Mouse (Mus musculus) R1 (cell line): Measurements from ENCODE around the gene Tfap2b.

Experiments used
- DNase-seq: peaks from one replicate; pipeline ENCODE4 v3.0.0-alpha.2; 2018; ENCODE audit warnings: low read depth, low spot score

Gene Tfap2b

GRCm38 (mm10) chr1:19208641-19209358 is at the start of gene Tfap2b:
Tfap2b (plus strand) TSS chr1:19208914.
- DNase-seq, result peak; percentile 30

DNA sequence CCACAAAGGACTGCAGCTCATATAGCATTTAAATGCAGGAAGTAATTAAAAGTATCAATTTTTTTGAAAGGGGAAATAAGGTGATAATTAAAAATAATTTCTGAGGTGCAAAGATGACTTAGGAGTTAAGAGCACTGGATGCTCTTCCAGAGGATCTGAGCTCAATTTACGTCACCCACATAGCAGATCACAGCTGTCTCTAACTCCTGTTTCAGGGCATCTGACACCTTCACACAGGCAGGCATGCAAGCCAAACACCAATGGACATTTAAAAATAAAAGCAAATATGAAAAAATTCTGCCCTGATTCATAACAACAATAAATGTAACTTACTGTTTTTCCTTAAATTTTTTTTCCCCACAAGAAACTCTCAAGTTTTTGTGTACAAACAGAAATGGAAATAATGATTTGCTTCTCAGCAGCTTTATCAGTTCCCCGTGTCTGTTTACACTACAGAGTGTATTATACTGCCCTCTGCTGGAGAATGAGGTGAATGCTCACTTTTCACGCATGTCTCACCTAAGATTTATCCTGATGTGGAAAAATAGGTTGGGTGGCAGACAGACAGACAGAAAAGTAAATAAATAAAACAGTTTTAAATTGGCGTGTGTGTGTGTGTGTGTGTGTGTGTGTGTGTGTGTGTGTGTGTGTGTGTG is 29.8 kb upstream of the Tfap2b start:
- peak; percentile 57 for DNase-seq

- DNase-seq, result peak; percentile 65
Measured at GRCm38 (mm10) chr1:19205649-19206048, 3.1 kb upstream of the Tfap2b start.

GRCm38 (mm10) chr1:19206194-19206593 is 2.5 kb upstream of the Tfap2b start:
- peak; percentile 51 for DNase-seq

- DNase-seq, result no peak
Measured at GRCm38 (mm10) chr1:19207611-19208010, 1.1 kb upstream of the Tfap2b start.

- no peak for DNase-seq
Measured at GRCm38 (mm10) chr1:19209359-19209745, 638 bp downstream of the Tfap2b start.

DNA sequence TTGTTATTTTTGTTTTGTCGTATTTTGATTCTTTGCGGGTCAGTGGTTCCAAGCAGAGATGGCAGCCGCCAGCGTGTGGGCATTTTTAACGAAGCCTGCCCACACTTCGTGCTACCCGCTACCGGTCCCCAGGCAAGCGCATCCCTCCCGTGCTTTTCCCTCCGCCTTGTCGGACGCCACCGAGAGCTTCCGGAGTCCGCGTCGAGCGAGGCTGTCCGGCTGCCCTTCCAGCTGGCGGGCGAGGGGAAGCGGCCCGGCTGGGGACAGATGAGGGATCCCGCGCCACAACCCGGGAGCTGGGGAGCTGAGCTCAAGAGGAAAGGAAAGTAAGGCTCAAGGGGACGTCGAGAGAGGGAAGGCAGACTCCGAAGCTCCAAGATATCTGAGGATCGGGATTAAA is 1.1 kb downstream of the Tfap2b start:
- peak; percentile 17 for DNase-seq

DNA sequence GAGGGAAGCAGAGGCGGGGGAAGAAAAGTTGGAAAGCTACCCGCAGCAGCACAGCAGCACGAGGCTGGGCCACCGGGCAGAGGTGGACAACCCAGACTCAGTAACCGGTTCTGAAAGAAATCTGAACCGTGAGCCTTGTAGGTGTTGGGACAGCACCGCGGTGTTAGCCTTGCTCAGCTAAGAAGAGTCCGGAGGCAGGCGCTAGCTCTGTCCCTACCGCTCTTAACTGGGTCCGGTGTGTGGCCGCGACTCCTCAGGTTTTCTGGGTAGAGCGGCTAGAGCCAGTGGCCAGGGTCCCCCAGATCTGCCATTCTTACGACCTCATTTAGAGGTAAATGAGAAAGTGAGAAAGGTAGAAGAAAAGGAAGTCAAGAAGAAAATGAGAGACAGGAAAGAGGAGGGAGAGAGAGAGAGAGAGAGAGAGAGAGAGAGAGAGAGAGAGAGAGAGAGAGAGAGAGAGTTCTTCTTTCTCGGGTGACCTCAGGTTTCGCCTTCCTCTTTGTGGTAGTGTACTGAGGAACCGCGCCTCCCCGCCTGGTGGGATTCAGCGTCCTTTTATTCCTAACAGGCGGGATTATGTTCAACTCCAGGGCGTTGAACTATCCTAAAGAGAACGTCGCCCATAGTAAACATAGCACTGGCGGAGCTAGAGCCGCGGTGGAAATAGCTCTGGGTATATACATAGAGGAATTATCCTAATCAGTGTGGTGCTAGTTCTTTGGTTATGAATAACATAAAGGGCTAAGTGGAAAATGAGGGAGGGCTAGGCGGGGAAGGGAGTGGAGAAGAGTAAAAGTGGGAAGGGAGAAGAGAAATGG is 1.7 kb downstream of the Tfap2b start:
- DNase-seq, result peak; percentile 36

GRCm38 (mm10) chr1:19211033-19211405 is 2.3 kb downstream of the Tfap2b start:
- no peak for DNase-seq

- peak; percentile 21 for DNase-seq
Measured at GRCm38 (mm10) chr1:19211546-19212154, 2.9 kb downstream of the Tfap2b start.

DNA sequence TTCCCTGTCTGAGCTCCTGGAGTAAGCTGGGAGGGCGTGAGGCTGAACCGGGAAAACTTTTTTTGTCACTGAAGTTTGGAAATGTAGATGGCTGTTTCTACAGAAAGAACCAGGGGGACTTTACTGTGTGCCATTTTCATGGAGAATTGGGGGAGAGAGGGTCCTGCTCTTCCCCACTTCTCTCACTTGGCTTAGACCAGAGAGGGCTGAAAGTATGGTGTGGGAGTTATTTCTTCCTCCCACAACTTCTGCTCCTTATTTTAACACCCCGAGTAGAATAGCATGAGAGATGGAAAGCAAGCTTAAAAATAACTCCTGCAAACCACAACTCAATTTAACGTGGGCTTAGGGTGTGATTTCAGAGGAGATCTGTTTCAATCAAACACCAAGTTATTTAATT is 4.0 kb downstream of the Tfap2b start:
- DNase-seq, result no peak

GRCm38 (mm10) chr1:19213171-19213570 is 4.5 kb downstream of the Tfap2b start:
- no peak for DNase-seq

DNA sequence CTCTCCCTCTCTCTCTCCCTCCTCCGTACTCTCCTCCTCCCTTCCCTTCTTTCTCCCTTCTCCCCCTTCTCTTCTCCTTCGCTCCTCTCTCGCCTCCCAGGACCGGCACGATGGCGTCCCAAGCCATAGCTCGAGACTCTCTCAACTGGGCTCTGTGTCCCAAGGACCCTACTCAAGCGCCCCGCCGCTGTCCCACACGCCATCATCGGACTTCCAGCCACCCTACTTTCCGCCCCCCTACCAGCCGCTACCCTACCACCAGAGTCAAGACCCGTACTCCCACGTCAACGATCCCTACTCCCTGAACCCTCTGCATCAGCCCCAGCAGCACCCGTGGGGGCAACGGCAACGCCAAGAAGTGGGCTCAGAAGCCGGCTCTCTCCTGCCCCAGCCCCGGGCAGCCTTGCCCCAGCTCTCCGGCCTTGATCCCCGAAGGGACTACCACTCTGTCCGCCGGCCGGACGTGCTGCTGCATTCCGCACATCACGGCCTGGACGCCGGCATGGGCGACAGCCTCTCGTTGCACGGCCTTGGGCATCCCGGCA is 5.2 kb downstream of the Tfap2b start:
- DNase-seq, result no peak

GRCm38 (mm10) chr1:19217391-19217790 is 8.7 kb downstream of the Tfap2b start:
- DNase-seq, result no peak

DNA sequence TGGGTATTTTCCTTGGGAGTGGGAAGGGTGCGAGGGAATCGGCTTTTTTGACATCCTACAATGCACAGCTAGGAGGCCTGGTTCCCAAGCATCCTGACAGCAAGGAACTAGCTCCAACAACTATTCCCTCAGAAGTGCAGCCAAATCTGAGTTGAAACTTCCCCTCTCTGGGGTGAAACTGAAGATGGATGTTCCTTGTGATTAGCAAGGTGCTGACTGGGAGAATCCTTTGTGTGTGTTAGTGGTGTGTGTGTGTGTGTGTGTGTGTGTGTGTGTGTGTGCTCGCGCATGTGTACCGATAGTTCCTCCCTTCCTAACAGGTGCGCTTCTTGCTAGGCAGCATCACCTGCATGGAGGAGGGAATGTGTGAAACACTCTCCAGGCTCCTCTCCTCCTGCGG is 9.5 kb downstream of the Tfap2b start:
- no peak for DNase-seq

DNA sequence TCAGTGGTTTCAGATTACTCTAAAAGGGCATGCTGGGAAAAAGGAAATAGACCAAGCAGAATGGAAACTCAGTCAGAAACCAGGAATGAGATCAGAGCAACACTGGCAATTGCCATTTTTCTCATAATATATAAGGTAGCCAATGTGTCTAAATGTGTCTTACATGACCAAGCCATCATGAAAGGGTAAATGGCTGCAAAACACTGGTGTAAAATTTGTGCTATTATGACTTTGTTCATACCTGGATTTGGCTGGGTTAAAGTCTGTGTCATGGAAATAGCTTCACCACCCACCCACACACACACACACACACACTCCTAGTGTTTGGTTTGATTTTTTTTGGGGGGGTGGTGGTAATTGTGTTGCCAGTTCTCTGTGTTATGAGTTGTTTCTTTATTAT is 10.7 kb downstream of the Tfap2b start:
- DNase-seq, result no peak

DNA sequence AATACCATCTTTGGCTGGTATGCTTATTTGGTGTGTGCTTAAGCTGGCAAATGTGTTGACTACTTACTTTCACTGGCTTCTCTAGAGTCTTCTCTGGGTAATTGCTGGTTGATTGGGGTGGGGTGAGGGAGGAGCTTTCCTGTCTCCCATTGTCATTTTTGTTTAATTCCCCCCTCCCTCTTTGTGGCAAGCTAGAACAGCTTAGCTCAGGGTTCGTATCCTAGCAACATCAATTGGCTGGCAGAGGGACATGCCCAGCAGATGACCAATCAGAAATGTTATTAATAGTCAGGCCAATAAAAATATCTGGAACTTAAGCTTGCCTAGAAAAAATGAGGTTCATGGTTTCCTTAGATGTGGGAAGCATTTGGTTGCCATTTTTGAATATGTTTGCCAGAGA is 11.8 kb downstream of the Tfap2b start:
- DNase-seq, result no peak

DNA sequence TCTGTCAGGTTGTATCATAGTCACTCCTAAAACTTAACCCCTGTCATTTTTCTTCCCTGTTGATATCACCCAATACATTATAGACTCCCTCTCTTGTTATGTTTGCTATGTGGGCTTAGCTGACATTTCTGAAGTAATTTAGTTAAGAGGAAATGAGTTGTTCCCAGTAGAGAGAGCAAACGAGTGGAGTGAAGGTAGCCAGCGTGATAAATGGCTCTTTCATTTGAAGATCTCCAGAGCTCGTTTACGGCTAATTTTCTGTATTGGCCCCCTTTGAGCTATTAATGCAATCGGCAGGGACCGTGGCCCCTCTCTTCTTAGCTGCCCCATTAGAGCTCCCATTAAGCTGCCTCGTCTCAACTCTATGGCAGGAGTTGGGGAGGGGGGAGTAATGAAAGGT is 12.9 kb downstream of the Tfap2b start:
- no peak for DNase-seq

- DNase-seq, result peak; percentile 76
Measured at GRCm38 (mm10) chr1:19226699-19227098, 18.0 kb downstream of the Tfap2b start.

- no peak for DNase-seq
Measured at GRCm38 (mm10) chr1:19230926-19231573, 22.3 kb downstream of the Tfap2b start.

DNA sequence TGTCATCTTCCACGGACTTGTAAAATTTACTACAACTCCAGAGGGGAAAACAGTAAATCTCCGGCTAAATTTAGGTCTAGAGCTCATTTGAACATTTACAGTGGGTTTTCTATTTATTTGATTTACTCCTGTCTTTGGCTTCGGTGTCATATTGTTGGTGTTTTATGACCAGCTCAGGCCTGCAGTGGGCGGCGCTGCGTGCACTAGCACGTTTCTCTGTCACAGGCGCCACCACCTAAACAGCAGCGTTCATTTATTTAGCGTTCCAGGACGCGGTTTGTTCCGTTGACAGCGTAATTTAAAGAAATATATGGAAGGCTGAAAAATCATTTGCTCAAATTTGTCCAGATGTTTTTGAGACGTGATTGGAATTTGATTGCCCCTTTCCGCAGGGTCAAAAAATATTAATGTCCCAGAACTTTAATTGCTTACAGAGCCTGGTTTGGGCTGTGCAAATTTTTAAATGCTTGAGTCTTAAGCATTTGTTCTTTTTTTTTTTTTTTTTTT is 22.9 kb downstream of the Tfap2b start:
- no peak for DNase-seq
